Mouse (Mus musculus) CD4-positive helper T cell, adult 2 months (primary cell): ENCODE measurements around the gene Rnf141.

Experiments
- DNase-seq: peaks from one replicate; pipeline ENCODE4 v3.0.0-alpha.2; 2012; ENCODE audit warnings: low read depth, missing footprints, low spot score

Gene Rnf141

GRCm38 (mm10) chr7:110834018-110834417, 10.2 kb downstream of the Rnf141 start:
- DNase-seq, result no peak

GRCm38 (mm10) chr7:110833024-110833423, 11.2 kb downstream of the Rnf141 start:
- DNase-seq, result no peak

GRCm38 (mm10) chr7:110823995-110824953, 20.0 kb downstream of the Rnf141 start:
- DNase-seq, result peak; percentile 36

GRCm38 (mm10) chr7:110823593-110823992, 20.7 kb downstream of the Rnf141 start:
- no peak for DNase-seq

GRCm38 (mm10) chr7:110823076-110823475, 21.2 kb downstream of the Rnf141 start:
- no peak for DNase-seq

- no peak for DNase-seq
These were observed 22.2 kb downstream of the Rnf141 start for GRCm38 (mm10) chr7:110822055-110822454.

GRCm38 (mm10) chr7:110821653-110822052, 22.6 kb downstream of the Rnf141 start:
- no peak for DNase-seq

- DNase-seq, result no peak
These were observed 23.2 kb downstream of the Rnf141 start for GRCm38 (mm10) chr7:110821068-110821467.

- DNase-seq, result no peak
These were observed 25.4 kb downstream of the Rnf141 start for GRCm38 (mm10) chr7:110818787-110819350.

GRCm38 (mm10) chr7:110818206-110818605, 26.1 kb downstream of the Rnf141 start:
- DNase-seq, result no peak

- DNase-seq, result peak; percentile 67
These were observed 28.2 kb downstream of the Rnf141 start for GRCm38 (mm10) chr7:110816037-110816436.

GRCm38 (mm10) chr7:110813983-110814382, 30.3 kb downstream of the Rnf141 start:
- DNase-seq, result no peak

- DNase-seq, result no peak
These were observed 32.7 kb downstream of the Rnf141 start for GRCm38 (mm10) chr7:110811529-110811928.

GRCm38 (mm10) chr7:110810995-110811394, 33.3 kb downstream of the Rnf141 start:
- DNase-seq, result no peak

GRCm38 (mm10) chr7:110809585-110810557, 34.4 kb downstream of the Rnf141 start:
- DNase-seq, result no peak

GRCm38 (mm10) chr7:110808962-110809361, 35.3 kb downstream of the Rnf141 start:
- no peak for DNase-seq

- no peak for DNase-seq
These were observed 36.7 kb downstream of the Rnf141 start for GRCm38 (mm10) chr7:110807460-110808030.

GRCm38 (mm10) chr7:110804266-110804665, 40.0 kb downstream of the Rnf141 start:
- DNase-seq, result no peak

- DNase-seq, result no peak
These were observed 41.1 kb downstream of the Rnf141 start for GRCm38 (mm10) chr7:110803131-110803530.

GRCm38 (mm10) chr7:110801028-110801427, 43.2 kb downstream of the Rnf141 start:
- peak; percentile 75 for DNase-seq

GRCm38 (mm10) chr7:110797722-110798409, 46.4 kb downstream of the Rnf141 start:
- DNase-seq, result no peak
